Mouse (Mus musculus): Measurements from ENCODE around the gene Pknox2. TPM values are rescaled to one million over a fixed set of nuclear protein-coding genes. Genes with fewer than 3 reads are reported as not detected.

Gene Pknox2
- polyA plus RNA-seq, 1 experiment from 2014 or later, result 18.4 TPM

GRCm38 (mm10) chr9:36916362-36916761 lies 230.8 kb downstream of the Pknox2 start:
- H3K9ac ChIP-seq (replicated peaks; ENCODE audit: low read length), result no peak overlapping the region
- H3K27me3 ChIP-seq (ENCODE audit: control insufficient read depth, insufficient read depth, low read length), result no peaks in the 10 kb centered on the region
- H3K4me2 ChIP-seq (ENCODE audit: low read length), result 0 out of 2 replicates have a peak overlapping the region, but pooled peaks have one; percentile 18
- 2% methylated on average over 6 of the region's 6 CpGs for WGBS
- H3K4me3 ChIP-seq (replicated peaks; ENCODE audit: low read depth, low read length), result no peak overlapping the region
- H3K27ac ChIP-seq (replicated peaks; ENCODE audit: low read depth, low read length), result peak overlapping the region; percentile 39; the same call in 1 of the 2 replicates
- H3K4me1 ChIP-seq (ENCODE audit: control insufficient read depth, insufficient read depth, low read length), result peaks cover 20% of the 10 kb centered on the region
- H3K36me3 ChIP-seq (ENCODE audit: control insufficient read depth, insufficient read depth, low read length), result no peaks in the 10 kb centered on the region
- ATAC-seq (ENCODE audit: low FRiP score, low TSS enrichment) (peak; percentile 82; the same call in 1 of the 2 replicates), DNase-seq (peak; percentile 89)
- no peaks in the 10 kb centered on the region for H3K9me3 ChIP-seq (ENCODE audit: control insufficient read depth, low read length)

GRCm38 (mm10) chr9:36905452-36905851 lies 241.8 kb downstream of the Pknox2 start:
- peak; percentile 28 for DNase-seq
- Histone ChIP-seq H3K27ac (replicated peaks; ENCODE audit: low read depth, low read length) (no peak overlapping the region), H3K4me1 (ENCODE audit: control insufficient read depth, insufficient read depth, low read length) (no peaks in the 10 kb centered on the region), H3K36me3 (ENCODE audit: control insufficient read depth, insufficient read depth, low read length) (0 out of 2 replicates have a peak, but pooled peaks cover 10% of the 10 kb centered on the region), H3K9me3 (ENCODE audit: control insufficient read depth, low read length) (no peaks in the 10 kb centered on the region), H3K9ac (replicated peaks; ENCODE audit: low read length) (no peak overlapping the region), H3K4me2 (ENCODE audit: low read length) (no peak overlapping the region), H3K4me3 (replicated peaks; ENCODE audit: low read depth, low read length) (no peak overlapping the region), H3K27me3 (ENCODE audit: control insufficient read depth, insufficient read depth, low read length) (no peaks in the 10 kb centered on the region)
- no peak for ATAC-seq (ENCODE audit: low FRiP score, low TSS enrichment)
- WGBS, result 86% methylated on average over 4 of the region's 4 CpGs

- Histone ChIP-seq H3K27ac (replicated peaks; ENCODE audit: low read depth, low read length) (no peak overlapping the region), H3K4me1 (ENCODE audit: control insufficient read depth, insufficient read depth, low read length) (no peaks in the 10 kb centered on the region), H3K9ac (replicated peaks; ENCODE audit: low read length) (no peak overlapping the region), H3K4me2 (ENCODE audit: low read length) (no peak overlapping the region), H3K27me3 (ENCODE audit: control insufficient read depth, insufficient read depth, low read length) (no peaks in the 10 kb centered on the region), H3K36me3 (ENCODE audit: control insufficient read depth, insufficient read depth, low read length) (no peaks in the 10 kb centered on the region), H3K4me3 (replicated peaks; ENCODE audit: low read depth, low read length) (no peak overlapping the region), H3K9me3 (ENCODE audit: control insufficient read depth, low read length) (no peaks in the 10 kb centered on the region)
- no peak for DNase-seq
- 88% methylated on average over 4 of the region's 4 CpGs for WGBS
- ATAC-seq (ENCODE audit: low FRiP score, low TSS enrichment), result no peak
Observed at GRCm38 (mm10) chr9:36900464-36900863, 246.7 kb downstream of the Pknox2 start.

GRCm38 (mm10) chr9:36898560-36898959 lies 248.6 kb downstream of the Pknox2 start:
- Histone ChIP-seq H3K27ac (replicated peaks; ENCODE audit: low read depth, low read length) (no peak overlapping the region), H3K27me3 (ENCODE audit: control insufficient read depth, insufficient read depth, low read length) (no peaks in the 10 kb centered on the region), H3K9me3 (ENCODE audit: control insufficient read depth, low read length) (no peaks in the 10 kb centered on the region), H3K36me3 (ENCODE audit: control insufficient read depth, insufficient read depth, low read length) (no peaks in the 10 kb centered on the region), H3K4me3 (replicated peaks; ENCODE audit: low read depth, low read length) (no peak overlapping the region), H3K4me2 (ENCODE audit: low read length) (no peak overlapping the region), H3K9ac (replicated peaks; ENCODE audit: low read length) (no peak overlapping the region), H3K4me1 (ENCODE audit: control insufficient read depth, insufficient read depth, low read length) (no peaks in the 10 kb centered on the region)
- 98% methylated on average over 3 of the region's 3 CpGs for WGBS
- DNase-seq (no peak), ATAC-seq (ENCODE audit: low FRiP score, low TSS enrichment) (no peak)

GRCm38 (mm10) chr9:36895009-36895693 lies 252.1 kb downstream of the Pknox2 start:
- H3K9ac ChIP-seq (replicated peaks; ENCODE audit: low read length), result no peak overlapping the region
- peaks cover 18% of the 10 kb centered on the region for H3K36me3 ChIP-seq (ENCODE audit: control insufficient read depth, insufficient read depth, low read length)
- no peaks in the 10 kb centered on the region for H3K27me3 ChIP-seq (ENCODE audit: control insufficient read depth, insufficient read depth, low read length)
- H3K4me3 ChIP-seq (replicated peaks; ENCODE audit: low read depth, low read length), result no peak overlapping the region
- peak; percentile 80; the same call in 1 of the 2 replicates for ATAC-seq (ENCODE audit: low FRiP score, low TSS enrichment)
- no peak overlapping the region for H3K4me2 ChIP-seq (ENCODE audit: low read length)
- no peaks in the 10 kb centered on the region for H3K9me3 ChIP-seq (ENCODE audit: control insufficient read depth, low read length)
- 81% methylated on average over 8 of the region's 8 CpGs for WGBS
- peak; percentile 88 for DNase-seq
- H3K4me1 ChIP-seq (ENCODE audit: control insufficient read depth, insufficient read depth, low read length), result no peaks in the 10 kb centered on the region
- H3K27ac ChIP-seq (replicated peaks; ENCODE audit: low read depth, low read length), result no peak overlapping the region

- Histone ChIP-seq H3K27me3 (ENCODE audit: control insufficient read depth, insufficient read depth, low read length) (no peaks in the 10 kb centered on the region), H3K4me1 (ENCODE audit: control insufficient read depth, insufficient read depth, low read length) (no peaks in the 10 kb centered on the region), H3K27ac (replicated peaks; ENCODE audit: low read depth, low read length) (no peak overlapping the region), H3K4me2 (ENCODE audit: low read length) (no peak overlapping the region), H3K4me3 (replicated peaks; ENCODE audit: low read depth, low read length) (no peak overlapping the region), H3K9me3 (ENCODE audit: control insufficient read depth, low read length) (no peaks in the 10 kb centered on the region), H3K9ac (replicated peaks; ENCODE audit: low read length) (no peak overlapping the region), H3K36me3 (ENCODE audit: control insufficient read depth, insufficient read depth, low read length) (peaks cover 18% of the 10 kb centered on the region)
- ATAC-seq (ENCODE audit: low FRiP score, low TSS enrichment) (no peak), DNase-seq (no peak)
- WGBS, result 93% methylated on average over 7 of the region's 7 CpGs
Observed at GRCm38 (mm10) chr9:36894242-36894641, 253.0 kb downstream of the Pknox2 start.

GRCm38 (mm10) chr9:36893413-36893990 lies 253.7 kb downstream of the Pknox2 start:
- H3K9me3 ChIP-seq (ENCODE audit: control insufficient read depth, low read length), result no peaks in the 10 kb centered on the region
- 88% methylated on average over 6 of the region's 6 CpGs for WGBS
- H3K9ac ChIP-seq (replicated peaks; ENCODE audit: low read length), result no peak overlapping the region
- no peaks in the 10 kb centered on the region for H3K27me3 ChIP-seq (ENCODE audit: control insufficient read depth, insufficient read depth, low read length)
- ATAC-seq (ENCODE audit: low FRiP score, low TSS enrichment) (no peak), DNase-seq (no peak)
- H3K4me3 ChIP-seq (replicated peaks; ENCODE audit: low read depth, low read length), result no peak overlapping the region
- H3K36me3 ChIP-seq (ENCODE audit: control insufficient read depth, insufficient read depth, low read length), result peaks cover 18% of the 10 kb centered on the region
- H3K4me1 ChIP-seq (ENCODE audit: control insufficient read depth, insufficient read depth, low read length), result no peaks in the 10 kb centered on the region
- no peak overlapping the region for H3K27ac ChIP-seq (replicated peaks; ENCODE audit: low read depth, low read length)
- H3K4me2 ChIP-seq (ENCODE audit: low read length), result no peak overlapping the region

GRCm38 (mm10) chr9:36890552-36890951 lies 256.7 kb downstream of the Pknox2 start:
- DNase-seq (peak; percentile 78), ATAC-seq (ENCODE audit: low FRiP score, low TSS enrichment) (no peak)
- WGBS, result 28% methylated on average over 4 of the region's 4 CpGs
- Histone ChIP-seq H3K4me3 (replicated peaks; ENCODE audit: low read depth, low read length) (no peak overlapping the region), H3K4me2 (ENCODE audit: low read length) (no peak overlapping the region), H3K36me3 (ENCODE audit: control insufficient read depth, insufficient read depth, low read length) (peaks cover 18% of the 10 kb centered on the region), H3K9ac (replicated peaks; ENCODE audit: low read length) (no peak overlapping the region), H3K9me3 (ENCODE audit: control insufficient read depth, low read length) (no peaks in the 10 kb centered on the region), H3K4me1 (ENCODE audit: control insufficient read depth, insufficient read depth, low read length) (no peaks in the 10 kb centered on the region), H3K27me3 (ENCODE audit: control insufficient read depth, insufficient read depth, low read length) (no peaks in the 10 kb centered on the region), H3K27ac (replicated peaks; ENCODE audit: low read depth, low read length) (no peak overlapping the region)

- Histone ChIP-seq H3K4me3 (replicated peaks; ENCODE audit: low read depth, low read length) (no peak overlapping the region), H3K36me3 (ENCODE audit: control insufficient read depth, insufficient read depth, low read length) (no peaks in the 10 kb centered on the region), H3K27me3 (ENCODE audit: control insufficient read depth, insufficient read depth, low read length) (no peaks in the 10 kb centered on the region), H3K27ac (replicated peaks; ENCODE audit: low read depth, low read length) (no peak overlapping the region), H3K4me1 (ENCODE audit: control insufficient read depth, insufficient read depth, low read length) (peaks cover 19% of the 10 kb centered on the region), H3K4me2 (ENCODE audit: low read length) (no peak overlapping the region), H3K9me3 (ENCODE audit: control insufficient read depth, low read length) (no peaks in the 10 kb centered on the region), H3K9ac (replicated peaks; ENCODE audit: low read length) (no peak overlapping the region)
- 76% methylated on average over 3 of the region's 3 CpGs for WGBS
- ATAC-seq (ENCODE audit: low FRiP score, low TSS enrichment), result no peak
- peak; percentile 51 for DNase-seq
Observed at GRCm38 (mm10) chr9:36885237-36885636, 262.0 kb downstream of the Pknox2 start.

Measured in midbrain, embryonic 14.5 days (tissue).